Mouse (Mus musculus) MEL (cell line): ENCODE measurements at regions not wholly inside any gene's neighbourhood (a gene's known extent, or its start where the extent isn't known, plus 50 kb on each side); places are given as distances from the start of the nearest gene placed in this dataset.

Experiments used
- DNase-seq: peaks from one replicate; pipeline ENCODE4 v3.0.0; 2011; ENCODE audit warnings: low read depth, low spot score
- H3K27ac ChIP-seq: 2 replicates; pipeline ENCODE4 v1.5.1; 2012; ENCODE audit warnings: low read depth, mild to moderate bottlenecking, control low read depth, low read length, moderate library complexity; ENCODE audit not compliant: control insufficient read depth
- H3K27me3 ChIP-seq, 2 experiments: fragments of 150-350 bp in 1 of 2; sonication (generic) in 1 of 2; 2 replicates each; pipeline ENCODE4 v1.6.1; 2012; ENCODE audit warnings: low read length in 2 of 2, mild to moderate bottlenecking in 2 of 2, improper control_type of control experiment in 1 of 2, moderate library complexity in 1 of 2; ENCODE audit not compliant: insufficient read depth in 2 of 2, control insufficient read depth in 1 of 2
- H3K36me3 ChIP-seq, 2 experiments: 2 replicates each; pipeline ENCODE4 v1.6.1; 2012 to 2014; ENCODE audit warnings: low read length in 2 of 2, improper control_type of control experiment in 1 of 2, inconsistent platforms in 1 of 2, mild to moderate bottlenecking in 1 of 2; ENCODE audit not compliant: insufficient read depth in 2 of 2, control insufficient read depth in 1 of 2
- H3K4me1 ChIP-seq, 2 experiments: fragments of 150-350 bp in 1 of 2; sonication (generic) in 1 of 2; 2 replicates each; pipeline ENCODE4 v1.6.1; 2012; ENCODE audit warnings: low read length in 2 of 2, improper control_type of control experiment in 1 of 2, mild to moderate bottlenecking in 1 of 2; ENCODE audit not compliant: insufficient read depth in 2 of 2, control insufficient read depth in 1 of 2
- H3K4me3 ChIP-seq, 2 experiments: fragments of 150-350 bp in 1 of 2; sonication (generic) in 1 of 2; 2 replicates each; pipeline ENCODE4 v1.5.1; 2012; ENCODE audit warnings: low read depth in 2 of 2, low read length in 2 of 2, mild to moderate bottlenecking in 2 of 2, moderate library complexity in 2 of 2, control low read depth in 1 of 2, improper control_type of control experiment in 1 of 2; ENCODE audit not compliant: control insufficient read depth in 1 of 2, insufficient read depth in 1 of 2
- H3K79me2 ChIP-seq: 2 replicates; pipeline ENCODE4 v1.6.1; 2012; ENCODE audit warnings: mild to moderate bottlenecking, low read length, moderate library complexity; ENCODE audit not compliant: control insufficient read depth, poor library complexity, insufficient read depth
- H3K9ac ChIP-seq: 2 replicates; pipeline ENCODE4 v1.6.1; 2012; ENCODE audit warnings: low read depth, mild to moderate bottlenecking, control low read depth, low read length, moderate library complexity; ENCODE audit not compliant: control insufficient read depth, poor library complexity, severe bottlenecking
- H3K9me3 ChIP-seq: fragments of 150-350 bp; sonication (generic); replicated peaks from 2 replicates; pipeline ENCODE4 v1.6.1; 2012; ENCODE audit warnings: mild to moderate bottlenecking, low read length, improper control_type of control experiment, moderate library complexity; ENCODE audit not compliant: insufficient read depth
- CHD2 ChIP-seq: IDR thresholded peaks from 2 replicates; pipeline ENCODE4 v1.6.1; 2011; ENCODE audit warnings: low read length, improper control_type of control experiment
- CTCF ChIP-seq, 3 experiments: IDR thresholded peaks in 2 of 3; conservative IDR thresholded peaks in 1 of 3; 2 replicates each; pipeline ENCODE4 v1.5.1; 2011 to 2012; ENCODE audit warnings: low read length in 3 of 3, low read depth in 2 of 3, mild to moderate bottlenecking in 2 of 3, improper control_type of control experiment in 1 of 3, inconsistent platforms in 1 of 3, mixed read lengths in 1 of 3, moderate library complexity in 1 of 3; ENCODE audit not compliant: control insufficient read depth in 1 of 3, insufficient read depth in 1 of 3, poor library complexity in 1 of 3, severe bottlenecking in 1 of 3
- E2F4 ChIP-seq: IDR thresholded peaks from 2 replicates; pipeline ENCODE4 v1.6.1; 2011; ENCODE audit warnings: low read depth, low read length, improper control_type of control experiment, borderline replicate concordance
- ELF1 ChIP-seq: IDR thresholded peaks from 2 replicates; pipeline ENCODE4 v1.6.1; 2014; ENCODE audit warnings: low read depth, mild to moderate bottlenecking, inconsistent platforms, low read length, improper control_type of control experiment, moderate library complexity
- ETS1 ChIP-seq: IDR thresholded peaks from 2 replicates; pipeline ENCODE4 v1.6.1; 2012; ENCODE audit warnings: low read depth, mild to moderate bottlenecking, inconsistent platforms, low read length, improper control_type of control experiment, moderate library complexity
- GATA1 ChIP-seq: IDR thresholded peaks from 2 replicates; pipeline ENCODE4 v1.6.1; 2011; ENCODE audit warnings: low read depth, low read length, improper control_type of control experiment
- JUND ChIP-seq: IDR thresholded peaks from 2 replicates; pipeline ENCODE4 v1.6.1; 2011; ENCODE audit warnings: low read depth, mild to moderate bottlenecking, improper control_type of control experiment, low read length
- KAT2A ChIP-seq: conservative IDR thresholded peaks from 2 replicates; pipeline ENCODE4 v1.6.1; 2012; ENCODE audit warnings: low read depth, low read length, improper control_type of control experiment, inconsistent platforms
- MAFK ChIP-seq: IDR thresholded peaks from 2 replicates; pipeline ENCODE4 v1.6.1; 2011; ENCODE audit warnings: low read depth, mild to moderate bottlenecking, low read length, improper control_type of control experiment, borderline replicate concordance
- MEF2A ChIP-seq: IDR thresholded peaks from 2 replicates; pipeline ENCODE4 v1.6.1; 2014; ENCODE audit warnings: low read depth, mild to moderate bottlenecking, inconsistent platforms, low read length, improper control_type of control experiment; ENCODE audit not compliant: poor library complexity, insufficient replicate concordance, severe bottlenecking; ENCODE audit errors: extremely low read depth
- MXI1 ChIP-seq: IDR thresholded peaks from 2 replicates; pipeline ENCODE4 v1.6.1; 2011; ENCODE audit warnings: mild to moderate bottlenecking, low read depth, low read length, improper control_type of control experiment
- NELFE ChIP-seq: IDR thresholded peaks from 2 replicates; pipeline ENCODE4 v1.6.1; 2011; ENCODE audit warnings: low read depth, low read length, improper control_type of control experiment
- NRF1 ChIP-seq: IDR thresholded peaks from 2 replicates; pipeline ENCODE4 v1.6.1; 2014; ENCODE audit warnings: low read depth, mild to moderate bottlenecking, inconsistent platforms, low read length, improper control_type of control experiment, moderate library complexity; ENCODE audit not compliant: poor library complexity, insufficient read depth, severe bottlenecking
- POLR2A ChIP-seq, 2 experiments: IDR thresholded peaks; 2 replicates each; pipeline ENCODE4 v1.6.1; 2011 to 2012; ENCODE audit warnings: low read length in 2 of 2, mild to moderate bottlenecking in 2 of 2, control low read depth in 1 of 2, improper control_type of control experiment in 1 of 2, low read depth in 1 of 2, moderate library complexity in 1 of 2; ENCODE audit not compliant: control insufficient read depth in 1 of 2, insufficient read depth in 1 of 2, poor library complexity in 1 of 2
- POLR2AphosphoS2 ChIP-seq: IDR thresholded peaks from 2 replicates; pipeline ENCODE4 v1.6.1; 2011; ENCODE audit warnings: low read length, improper control_type of control experiment
- POLR2AphosphoS5 ChIP-seq: IDR thresholded peaks from 2 replicates; pipeline ENCODE4 v1.6.1; 2012; ENCODE audit warnings: low read depth, borderline replicate concordance, mild to moderate bottlenecking, inconsistent platforms, low read length, moderate library complexity, mixed read lengths
- RAD21 ChIP-seq: IDR thresholded peaks from 2 replicates; pipeline ENCODE4 v1.6.1; 2011; ENCODE audit warnings: mild to moderate bottlenecking, low read depth, low read length, improper control_type of control experiment
- RCOR1 ChIP-seq: IDR thresholded peaks from 2 replicates; pipeline ENCODE4 v1.6.1; 2012; ENCODE audit warnings: low read depth, mild to moderate bottlenecking, inconsistent platforms, low read length, improper control_type of control experiment
- SIN3A ChIP-seq: IDR thresholded peaks from 2 replicates; pipeline ENCODE4 v1.6.1; 2012; ENCODE audit warnings: low read length, improper control_type of control experiment, inconsistent platforms
- TBP ChIP-seq: IDR thresholded peaks from 2 replicates; pipeline ENCODE4 v1.8.0; 2011; ENCODE audit warnings: low read depth, low read length, improper control_type of control experiment
- USF2 ChIP-seq, 2 experiments: IDR thresholded peaks; 2 replicates each; pipeline ENCODE4 v1.6.1; 2011 to 2012; ENCODE audit warnings: improper control_type of control experiment in 2 of 2, low read length in 2 of 2, borderline replicate concordance in 1 of 2, inconsistent platforms in 1 of 2, low read depth in 1 of 2, mild to moderate bottlenecking in 1 of 2; ENCODE audit not compliant: insufficient read depth in 1 of 2
- ZC3H11A ChIP-seq: IDR thresholded peaks from 2 replicates; pipeline ENCODE4 v1.6.1; 2012; ENCODE audit warnings: low read depth, mild to moderate bottlenecking, inconsistent platforms, low read length, improper control_type of control experiment
- ZKSCAN1 ChIP-seq: IDR thresholded peaks from 2 replicates; pipeline ENCODE4 v1.6.1; 2012; ENCODE audit warnings: low read depth, mild to moderate bottlenecking, inconsistent platforms, low read length, improper control_type of control experiment, moderate library complexity
- ZMIZ1 ChIP-seq: IDR thresholded peaks from 2 replicates; pipeline ENCODE4 v1.6.1; 2012; ENCODE audit warnings: low read depth, mild to moderate bottlenecking, inconsistent platforms, low read length, improper control_type of control experiment, moderate library complexity
- ZNF384 ChIP-seq: IDR thresholded peaks from 2 replicates; pipeline ENCODE4 v1.6.1; 2012; ENCODE audit warnings: low read depth, mild to moderate bottlenecking, inconsistent platforms, low read length, improper control_type of control experiment

DNA sequence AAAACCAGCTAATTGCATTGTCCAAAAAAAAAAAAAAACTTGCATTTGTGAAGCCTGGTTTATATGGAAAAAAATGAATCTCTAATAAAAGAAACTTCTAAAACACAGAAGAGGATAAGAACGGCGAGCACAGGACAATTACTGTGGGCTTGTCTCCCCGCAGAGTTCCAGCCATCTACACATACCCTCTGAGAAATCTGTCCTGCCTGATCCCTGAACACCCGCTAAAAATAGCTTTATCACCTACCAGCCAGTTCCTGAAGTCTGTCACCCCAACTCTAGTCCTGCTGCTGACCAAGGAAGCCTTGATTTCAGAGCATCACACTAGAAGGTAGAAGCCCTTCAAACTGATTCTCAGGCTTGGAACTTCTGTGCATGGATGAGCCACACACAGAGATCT lies 173.7 kb upstream of the Prr30 start:
- Histone ChIP-seq H3K36me3 (no peaks in the 10 kb centered on the region), H3K27ac (no peak overlapping the region), H3K4me1 (no peaks in the 10 kb centered on the region), H3K4me3 (no peak overlapping the region), H3K79me2 (no peaks in the 10 kb centered on the region), H3K9me3 (no peaks in the 10 kb centered on the region), H3K9ac (no peak overlapping the region), H3K27me3 (no peaks in the 10 kb centered on the region)
- TF ChIP-seq POLR2AphosphoS5 (no peak), POLR2AphosphoS2 (no peak), MAFK (no peak), ETS1 (no peak), E2F4 (no peak), SIN3A (no peak), CTCF (IDR thresholded peaks at IDR 0.05 in 2 of 3, conservative IDR thresholded peaks at IDR 0.05 in 1 of 3; ENCODE audit: control insufficient read depth in 1 of 3, insufficient read depth in 1 of 3, low read depth in 2 of 3, low read length in 3 of 3, poor library complexity in 1 of 3, severe bottlenecking in 1 of 3) (no peak), ZC3H11A (no peak), RAD21 (no peak), KAT2A (no peak), MEF2A (no peak), ZMIZ1 (no peak), GATA1 (no peak), JUND (no peak), POLR2A (IDR thresholded peaks at IDR 0.05; ENCODE audit: control insufficient read depth in 1 of 2, insufficient read depth in 1 of 2, low read depth in 1 of 2, low read length in 2 of 2, poor library complexity in 1 of 2) (no peak), NRF1 (no peak), ZKSCAN1 (no peak)
- no peak for DNase-seq

- H3K9ac ChIP-seq = no peak overlapping the region
- no peak for TF ChIP-seq NELFE
- TF ChIP-seq ELF1 = no peak
- TF ChIP-seq TBP = no peak
- no peak for TF ChIP-seq RCOR1
- no peak for TF ChIP-seq ZNF384
- TF ChIP-seq POLR2AphosphoS2 = no peak
- no peak for TF ChIP-seq MXI1
- no peak for TF ChIP-seq CHD2
- no peak for TF ChIP-seq ZC3H11A
- no peak for TF ChIP-seq USF2 (IDR thresholded peaks at IDR 0.05; ENCODE audit: borderline replicate concordance in 1 of 2, insufficient read depth in 1 of 2, low read depth in 1 of 2, low read length in 2 of 2)
- TF ChIP-seq, all 39 proteins: peak for 0
- H3K27me3 ChIP-seq = no peaks in the 10 kb centered on the region
- no peak overlapping the region for H3K27ac ChIP-seq
- no peaks in the 10 kb centered on the region for H3K79me2 ChIP-seq
- no peaks in the 10 kb centered on the region for H3K36me3 ChIP-seq
- no peak overlapping the region for H3K4me3 ChIP-seq
- no peak for DNase-seq
- H3K4me1 ChIP-seq = no peaks in the 10 kb centered on the region
- H3K9me3 ChIP-seq = no peaks in the 10 kb centered on the region
Observed at GRCm38 (mm10) chr14:101359860-101360259, 159.7 kb upstream of the Prr30 start.
